Mouse (Mus musculus): ENCODE data around the gene Slc25a51.

Gene Slc25a51

DNA sequence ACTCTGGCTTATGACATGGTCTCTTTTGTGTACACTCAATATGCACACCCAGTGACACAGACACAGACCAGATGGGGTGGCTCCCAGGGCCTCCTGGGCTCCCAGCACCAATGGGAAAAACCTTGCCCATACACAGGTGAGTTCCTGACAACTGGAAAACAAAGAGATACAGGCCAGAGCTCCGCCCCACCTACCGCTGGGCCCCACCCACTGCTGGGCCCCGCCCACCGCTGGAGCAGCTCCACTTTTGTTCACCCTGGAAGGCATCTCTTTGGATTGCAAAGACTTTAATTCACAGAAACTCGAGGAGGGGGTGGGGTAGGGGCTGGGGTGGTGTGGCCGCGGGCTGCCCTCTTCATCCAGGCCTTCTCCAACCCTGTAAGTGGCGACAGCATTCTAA is 14.8 kb upstream of the Slc25a51 start:
- no peak for DNase-seq (ENCODE audit: low spot score in 2 of 2)

DNA sequence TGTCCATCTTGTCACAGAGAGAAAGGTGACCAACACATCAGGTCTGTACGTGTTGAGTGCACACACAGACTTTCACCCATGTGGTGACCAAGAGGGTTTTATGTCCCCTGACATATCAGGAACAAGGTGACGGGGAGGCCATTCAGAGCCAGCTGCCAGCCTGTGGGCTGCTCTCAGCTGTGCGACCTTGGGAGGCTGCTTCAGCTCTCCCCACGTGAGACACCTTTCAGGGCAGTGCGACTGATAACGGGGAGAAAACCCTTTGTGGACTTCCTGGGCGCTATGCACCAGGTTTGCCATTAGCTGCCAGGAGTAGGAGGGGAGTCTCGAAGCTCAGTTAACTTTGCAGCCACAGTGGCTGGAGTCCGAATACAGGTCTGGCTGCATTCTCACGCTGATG is 14.1 kb upstream of the Slc25a51 start:
- DNase-seq (ENCODE audit: low spot score in 2 of 2), result no peak

DNA sequence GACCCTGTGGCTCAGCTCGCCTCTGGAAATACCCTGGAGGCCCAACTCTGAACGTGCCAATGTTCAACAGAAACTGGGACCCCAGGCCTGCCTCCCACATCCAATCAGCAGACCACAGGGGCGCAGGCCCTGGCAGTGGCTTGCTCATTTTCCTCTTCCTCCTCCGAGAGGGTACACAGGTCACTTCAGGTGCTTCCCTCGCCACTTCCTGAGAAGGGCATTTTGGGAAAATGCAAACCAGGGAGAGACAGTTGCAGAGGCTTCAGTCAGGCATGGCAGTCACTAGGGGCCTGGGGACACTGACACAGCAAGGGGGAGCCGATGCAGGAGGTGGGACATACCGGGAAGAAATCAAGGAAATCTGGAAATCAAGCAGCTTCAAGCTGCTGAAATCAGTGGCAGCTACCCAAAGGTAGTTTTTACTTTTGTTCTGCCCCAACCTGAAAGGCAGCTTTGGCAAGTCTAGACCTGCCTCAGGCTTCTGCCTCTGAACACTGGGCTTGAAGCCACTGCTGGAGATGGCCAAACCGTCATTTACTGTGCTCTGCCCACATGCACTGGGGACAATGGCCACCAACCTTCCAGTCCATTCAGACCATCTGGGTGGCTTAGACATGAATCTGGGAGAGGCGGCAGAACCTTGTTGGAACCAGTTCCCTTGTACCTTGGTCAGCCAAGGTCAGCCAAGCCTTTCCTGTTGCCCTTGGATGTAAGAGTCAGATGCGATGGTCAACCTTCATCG is 13.1 kb upstream of the Slc25a51 start:
- no peak for DNase-seq (ENCODE audit: low spot score in 2 of 2)

DNA sequence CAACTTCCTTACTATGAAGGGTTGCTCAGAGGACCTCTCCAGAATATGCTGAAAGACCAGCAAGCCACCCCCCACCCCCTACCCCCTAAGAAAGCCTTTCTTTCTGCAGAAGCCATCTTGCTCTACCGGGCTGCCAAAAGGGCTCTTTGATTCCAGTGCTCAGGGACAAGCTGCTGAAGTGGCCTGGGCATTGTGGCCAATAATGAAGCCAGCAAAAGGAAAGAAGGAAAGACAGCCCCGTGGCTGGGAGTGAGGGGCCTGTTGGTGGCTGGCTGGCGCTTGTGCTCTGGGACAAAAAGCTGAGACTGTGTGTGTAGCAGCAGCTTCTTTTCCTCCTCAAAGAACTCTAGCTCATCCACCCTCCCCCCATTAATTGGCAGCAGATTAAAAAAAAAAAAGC is 12.2 kb upstream of the Slc25a51 start:
- DNase-seq (ENCODE audit: low spot score in 2 of 2), result no peak

DNA sequence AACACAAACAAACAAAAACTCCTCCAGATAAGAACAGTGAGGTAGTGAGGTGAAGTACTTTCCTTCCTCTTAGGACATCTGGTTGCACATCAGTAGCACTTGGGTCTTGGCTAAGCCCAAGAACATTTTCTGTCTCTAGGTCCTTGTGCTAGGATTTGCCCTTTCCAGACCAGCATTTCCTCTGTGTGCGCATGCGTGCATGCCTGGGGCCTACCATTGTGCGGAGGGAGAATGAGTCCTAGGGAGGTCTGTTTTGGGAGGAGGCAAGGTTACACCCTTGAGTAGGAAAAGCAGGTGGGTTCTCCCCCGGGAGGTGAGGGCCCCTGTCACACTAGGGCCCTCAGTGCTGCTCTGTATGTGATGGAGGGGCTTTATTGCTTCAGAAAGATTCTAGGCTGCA is 10.5 kb upstream of the Slc25a51 start:
- no peak for DNase-seq (ENCODE audit: low spot score in 2 of 2)

DNA sequence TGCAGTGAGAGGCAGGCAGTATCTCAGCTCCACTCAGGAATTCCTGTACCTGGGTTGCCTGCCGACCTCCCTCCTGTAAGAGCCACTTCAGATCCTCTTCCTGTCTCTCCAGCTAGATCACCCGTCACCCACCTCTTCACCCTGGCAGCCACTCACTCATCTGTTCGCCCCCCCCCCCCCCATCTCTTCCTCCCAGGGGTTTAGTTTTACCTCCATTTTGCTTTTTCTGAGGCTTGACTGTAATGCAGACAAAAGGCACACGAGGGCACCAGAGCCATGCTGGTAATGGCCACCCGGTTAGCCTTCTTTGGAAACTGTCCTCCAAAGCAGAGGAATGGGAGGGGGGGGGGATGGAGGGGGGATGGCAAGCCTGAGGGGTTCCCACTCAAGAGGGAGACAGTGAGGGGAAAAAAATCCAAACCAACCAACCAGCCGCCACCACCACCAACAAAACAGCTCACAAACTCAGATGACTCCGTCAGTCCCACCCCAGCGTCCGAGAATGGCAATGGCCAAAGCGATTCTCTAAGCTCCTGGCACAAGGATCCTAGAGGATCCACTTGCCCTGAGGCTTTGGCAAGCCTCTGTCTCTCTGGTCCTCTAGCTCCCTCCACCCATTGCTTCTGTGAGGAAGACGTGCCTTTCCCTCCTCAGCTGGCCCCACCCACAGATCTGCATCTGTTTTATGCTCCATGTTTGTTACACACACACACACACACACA is 9.8 kb upstream of the Slc25a51 start:
- peak; percentile 29 to 72 for DNase-seq (ENCODE audit: low spot score in 2 of 2)

DNA sequence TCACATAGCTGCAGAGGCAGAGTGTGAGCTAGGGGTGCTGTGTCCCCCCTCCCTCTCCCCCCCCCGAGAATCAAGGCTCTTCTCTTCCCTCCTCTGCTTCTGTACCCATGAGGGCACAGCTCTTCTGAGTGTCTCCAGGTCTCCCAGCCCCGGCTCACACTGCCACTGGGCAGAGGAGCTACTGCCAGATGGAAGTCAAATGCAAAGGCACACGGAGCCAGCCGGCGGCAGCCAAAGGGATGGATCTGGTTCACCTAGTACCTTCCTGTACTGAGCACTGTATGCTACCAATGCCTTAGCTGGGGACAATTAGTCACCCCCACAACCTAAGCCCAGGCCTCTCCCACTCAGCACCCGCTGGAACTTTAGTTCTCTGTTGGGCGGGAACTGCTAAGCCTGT is 7.7 kb upstream of the Slc25a51 start:
- DNase-seq (ENCODE audit: low spot score in 2 of 2), result no peak

DNA sequence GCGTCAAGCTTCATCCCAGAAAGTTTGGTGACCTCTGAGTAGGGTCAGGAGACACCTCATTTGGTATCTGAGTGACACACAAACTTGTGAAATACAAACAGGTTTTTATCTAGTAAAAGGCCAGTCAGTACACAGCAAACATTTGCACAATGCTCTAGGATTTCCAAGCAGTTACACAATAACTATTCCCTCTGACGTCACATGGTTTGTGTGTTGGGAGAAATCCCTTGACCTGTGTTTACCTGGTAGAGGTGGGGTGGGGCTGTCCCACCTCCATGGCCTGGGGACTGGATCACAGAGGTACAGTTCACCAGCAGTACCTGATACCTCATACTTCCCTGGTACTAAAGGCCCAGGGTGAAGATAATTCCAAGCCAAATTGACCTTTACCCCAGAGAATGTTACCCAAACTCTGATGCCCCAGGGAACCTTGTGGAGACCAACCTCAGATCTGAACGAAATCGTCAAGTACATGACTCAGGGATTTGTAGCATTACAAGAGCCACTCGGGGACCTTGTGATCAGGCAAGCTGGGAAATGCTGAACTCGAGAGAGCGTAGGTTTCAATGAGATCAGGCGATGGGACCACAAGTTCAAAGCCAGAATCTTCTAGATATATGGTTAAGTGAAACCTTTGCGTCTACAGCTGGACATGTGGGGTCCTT is 5.2 kb upstream of the Slc25a51 start:
- no peak for DNase-seq (ENCODE audit: low spot score in 2 of 2)

DNA sequence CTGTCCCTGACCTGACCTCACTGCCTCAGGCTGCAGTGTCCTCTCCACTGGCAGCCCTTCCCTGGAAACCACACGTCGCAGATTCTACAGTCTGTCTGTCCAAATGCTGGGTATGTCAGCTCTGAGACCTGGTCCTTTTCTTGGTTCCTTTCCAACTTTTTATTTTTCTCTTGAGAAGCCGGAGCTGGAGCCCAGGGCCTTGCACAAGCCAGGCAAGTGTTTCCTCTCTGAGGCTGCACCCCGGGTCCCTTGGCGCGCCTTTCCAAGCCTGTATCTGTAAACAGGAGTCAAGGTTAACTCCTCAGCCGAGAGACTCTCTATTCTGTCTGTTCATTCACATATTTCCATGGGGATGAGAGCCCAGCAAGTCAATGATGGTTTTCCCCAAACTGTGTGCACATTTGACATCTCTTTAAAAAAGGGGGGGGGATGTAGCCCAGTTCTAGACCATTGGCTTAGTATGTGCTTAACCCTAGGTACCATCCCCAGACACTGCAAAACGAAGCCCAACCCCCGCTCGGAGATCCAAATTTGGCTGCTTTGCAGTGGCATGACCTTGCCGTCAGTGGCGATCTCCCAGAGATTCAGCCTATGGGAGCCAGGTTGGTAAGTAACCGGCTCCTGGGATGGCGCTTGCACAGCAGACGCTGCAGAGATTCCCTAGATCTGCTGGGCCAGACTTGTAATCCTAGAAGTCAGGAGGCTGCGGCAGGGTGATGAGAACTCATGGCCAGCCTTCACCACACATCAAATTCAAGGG is 4.0 kb upstream of the Slc25a51 start:
- no peak for DNase-seq (ENCODE audit: low spot score in 2 of 2)

DNA sequence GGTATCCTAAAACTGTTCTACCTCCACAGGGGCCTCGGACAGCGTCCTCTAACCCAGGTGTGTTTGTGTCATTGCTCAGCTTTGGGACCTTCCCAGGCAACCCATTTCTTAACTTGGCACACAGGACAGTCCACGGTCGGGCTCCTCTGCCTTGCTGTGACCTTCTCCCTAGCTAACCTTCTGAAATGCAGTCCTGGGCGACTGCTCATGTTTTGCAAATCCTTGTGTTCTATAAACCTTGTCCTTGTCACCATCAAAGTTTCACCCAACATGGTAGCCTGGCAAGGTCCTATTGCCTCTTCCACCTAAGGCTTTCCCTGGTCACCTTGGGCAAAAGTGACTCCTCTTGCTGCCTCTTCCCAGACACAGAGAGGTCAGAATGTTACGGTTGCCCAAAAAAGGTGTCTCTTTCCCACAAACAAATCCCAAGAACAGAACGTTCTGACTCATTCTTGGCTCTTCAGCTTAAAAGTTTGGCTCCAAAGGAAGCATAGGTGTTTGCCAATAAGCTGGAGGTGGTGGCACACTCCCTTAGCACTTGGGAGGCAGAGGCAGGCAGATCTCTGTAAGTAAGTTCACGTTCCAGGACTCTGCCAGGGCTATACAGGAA is 2.7 kb upstream of the Slc25a51 start:
- no peak for DNase-seq (ENCODE audit: low spot score in 2 of 2)

DNA sequence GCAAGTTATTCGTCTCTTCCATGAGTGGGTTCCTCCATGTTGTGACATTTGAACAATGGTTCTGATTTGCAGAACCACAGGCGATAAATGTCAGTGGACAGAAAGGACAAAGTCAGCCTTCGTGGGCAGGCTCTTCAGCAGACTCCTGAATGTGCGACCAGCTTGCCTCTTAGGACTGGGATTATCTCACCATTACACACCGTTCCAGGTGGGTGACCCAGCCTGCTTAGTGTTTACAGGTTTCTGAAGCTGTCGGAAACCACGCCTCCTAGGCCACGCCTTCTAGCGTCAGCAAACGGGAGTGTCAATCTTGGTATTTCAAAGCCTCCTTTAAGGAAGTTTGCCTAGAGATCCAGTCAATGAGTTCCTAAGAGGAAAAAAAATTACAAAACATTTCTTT is 704 bp upstream of the Slc25a51 start:
- DNase-seq (ENCODE audit: low spot score in 2 of 2), result peak; percentile 84 to 93

DNA sequence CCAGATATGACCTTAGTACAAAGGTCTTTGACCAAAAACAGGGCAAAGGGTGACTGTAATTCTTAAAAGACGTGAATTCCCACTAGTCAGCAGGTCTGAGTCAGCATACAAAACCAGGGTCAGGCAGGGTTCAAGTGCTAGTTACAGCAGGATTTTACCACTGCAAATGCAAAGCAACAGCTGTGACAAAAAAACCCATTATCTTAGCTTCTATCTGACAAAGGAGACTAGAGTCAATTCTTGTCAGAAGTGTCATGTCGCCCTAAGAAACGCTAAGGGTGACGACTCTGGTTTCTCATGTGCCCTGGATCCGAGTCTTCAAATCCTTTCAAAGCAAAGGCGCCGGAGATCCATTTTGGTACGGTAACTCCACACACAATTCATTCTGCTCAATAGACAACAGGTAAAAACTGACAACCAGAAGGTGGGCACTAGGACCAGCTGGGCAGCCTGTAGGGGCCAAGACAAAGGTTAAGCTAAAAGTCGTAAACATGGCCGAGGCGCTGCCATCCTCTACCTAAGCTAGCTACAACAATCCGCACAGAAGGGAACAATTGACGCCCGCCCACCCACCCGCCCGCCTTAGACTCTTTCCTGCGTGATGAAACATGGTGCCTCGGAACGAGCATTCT is 747 bp downstream of the Slc25a51 start:
- DNase-seq (ENCODE audit: low spot score in 2 of 2), result peak; percentile 48 to 58

DNA sequence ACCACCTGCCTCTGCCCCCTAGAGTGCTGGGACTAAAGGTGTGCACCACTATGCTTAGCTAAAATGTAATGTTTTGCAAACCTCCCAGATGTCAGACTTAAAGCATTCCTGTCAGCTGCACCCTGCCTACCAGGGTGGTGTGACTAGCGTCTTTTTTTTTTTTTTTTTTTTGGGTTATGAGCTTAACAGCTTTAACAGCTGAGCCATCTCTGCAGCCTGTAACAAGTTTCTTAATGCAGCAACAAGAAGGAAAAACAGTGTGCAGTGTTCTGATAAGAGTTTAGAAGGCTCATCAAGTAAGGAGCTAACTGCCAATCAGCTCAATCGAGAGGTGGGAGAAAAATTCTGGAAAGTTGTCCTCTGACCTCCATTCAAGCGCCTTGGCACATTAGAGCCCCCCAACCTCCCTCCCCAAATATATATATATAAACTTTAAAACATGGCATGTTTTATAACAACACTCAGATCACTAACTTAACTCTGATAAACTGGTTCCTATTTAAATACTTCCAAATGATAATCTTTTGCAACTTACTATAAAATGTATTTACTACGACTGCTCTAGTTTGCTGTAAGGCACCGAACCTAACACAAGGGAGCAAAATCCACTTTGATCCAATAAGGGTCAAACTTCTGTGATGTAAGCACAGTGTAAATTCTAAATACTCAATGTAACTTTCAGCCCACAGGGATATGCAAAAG is 1.4 kb downstream of the Slc25a51 start:
- peak in 1 of 2 experiments; percentile 42 for DNase-seq (ENCODE audit: low spot score in 2 of 2)

DNA sequence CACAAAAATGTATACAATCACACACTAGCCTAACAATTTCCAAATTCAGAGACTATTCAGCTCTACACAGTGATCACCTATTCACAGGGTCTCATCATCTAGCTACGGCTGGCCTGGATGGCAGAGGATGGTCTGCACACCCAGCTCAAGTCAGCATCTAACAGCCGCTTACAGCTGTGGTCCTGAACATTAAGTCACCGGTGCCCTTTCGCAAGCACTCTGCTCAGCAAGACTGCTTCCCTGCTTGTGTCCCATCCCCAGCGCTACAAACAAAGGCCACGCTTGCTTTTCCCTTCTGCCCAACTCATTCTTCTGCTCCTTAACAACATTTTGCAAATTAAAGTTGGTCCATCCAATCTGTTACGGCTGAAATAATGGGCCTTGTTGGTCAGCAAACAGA is 2.2 kb downstream of the Slc25a51 start:
- no peak for DNase-seq (ENCODE audit: low spot score in 2 of 2)

DNA sequence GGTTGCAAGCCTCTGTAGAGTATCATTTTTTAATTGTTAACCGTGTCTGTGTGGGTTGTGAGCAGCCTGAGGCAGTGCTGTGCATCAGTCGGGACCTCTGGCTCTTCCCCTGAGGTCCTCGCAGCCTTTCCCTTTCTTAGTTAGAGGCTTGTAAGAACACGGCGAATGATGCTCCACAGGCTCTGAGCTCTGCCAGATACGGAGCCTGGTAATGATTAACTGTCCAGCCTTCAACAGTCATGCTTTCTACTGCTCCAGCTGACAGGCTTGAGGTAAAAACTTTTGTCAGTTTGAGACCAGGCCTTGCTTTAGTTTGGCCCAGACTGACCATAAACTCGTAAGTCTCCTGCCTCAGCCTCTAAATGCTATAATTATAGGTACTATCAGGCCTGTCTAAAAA is 3.3 kb downstream of the Slc25a51 start:
- DNase-seq (ENCODE audit: low spot score in 2 of 2), result no peak

DNA sequence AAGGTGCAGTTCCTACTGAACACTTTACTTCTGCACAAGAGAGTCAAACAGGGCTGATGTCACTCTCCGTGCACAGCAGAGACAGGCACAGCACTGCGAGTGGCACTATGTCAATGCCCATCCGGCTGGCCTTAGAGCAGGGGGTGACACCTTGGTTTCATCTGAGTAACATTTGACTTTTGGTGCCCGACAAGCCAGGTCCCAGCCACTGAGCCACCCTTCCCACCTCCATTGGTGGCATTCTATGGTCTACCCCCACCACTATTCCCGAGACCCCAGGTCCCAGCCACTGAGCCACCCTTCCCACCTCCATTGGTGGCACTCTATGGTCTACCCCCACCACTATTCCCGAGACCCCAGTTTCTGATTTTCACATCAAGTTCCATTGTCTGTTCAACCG is 4.5 kb downstream of the Slc25a51 start:
- peak in 1 of 2 experiments; percentile 44 for DNase-seq (ENCODE audit: low spot score in 2 of 2)

DNA sequence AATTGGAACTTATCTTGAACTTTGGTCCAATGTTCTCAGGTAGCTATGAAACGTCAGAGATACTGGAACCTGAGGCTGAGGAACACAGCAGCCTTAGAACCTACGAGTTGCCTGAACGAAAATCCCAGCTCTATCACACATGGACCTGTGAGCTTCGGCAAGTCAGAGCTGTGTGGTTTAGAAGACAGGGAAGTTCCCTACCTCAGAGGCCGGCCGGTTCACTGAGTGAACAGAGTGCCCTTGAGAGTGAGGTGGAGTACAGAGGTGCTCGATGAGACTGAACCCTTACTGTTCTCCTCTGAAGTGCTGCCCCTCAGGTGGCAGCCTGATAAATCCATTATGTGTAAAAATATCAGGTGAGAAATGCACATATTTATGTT is 5.1 kb downstream of the Slc25a51 start:
- DNase-seq (ENCODE audit: low spot score in 2 of 2), result peak; percentile 45 to 57

DNA sequence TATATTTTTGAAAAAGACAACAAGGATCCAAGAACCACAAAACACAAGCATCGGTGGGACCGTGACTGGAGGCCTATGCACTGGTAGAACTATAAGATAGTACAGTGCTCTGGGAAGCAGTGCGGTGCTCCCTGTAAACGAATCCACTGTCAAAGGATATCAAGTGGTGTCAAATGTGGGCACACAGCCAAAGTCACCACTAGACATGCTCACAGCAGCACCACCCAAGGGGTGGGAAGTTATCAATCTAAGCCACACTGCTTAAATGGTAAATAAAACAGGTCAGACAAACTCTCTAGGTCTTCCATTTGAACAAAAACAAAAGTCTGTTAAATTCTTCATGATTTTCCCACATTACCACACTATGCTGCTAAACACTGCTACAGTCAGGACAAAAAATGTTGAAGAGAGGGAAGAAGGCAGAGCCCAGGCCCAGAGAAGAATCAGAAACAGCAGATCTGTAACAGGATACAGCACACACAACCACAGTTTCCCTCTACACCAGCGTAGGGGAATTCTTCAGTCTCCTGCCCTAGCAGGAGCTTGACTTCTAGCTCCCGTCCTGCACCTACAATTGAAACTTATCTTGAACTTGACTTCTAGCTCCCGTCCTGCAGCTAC is 5.6 kb downstream of the Slc25a51 start:
- peak; percentile 74 to 88 for DNase-seq (ENCODE audit: low spot score in 2 of 2)

DNA sequence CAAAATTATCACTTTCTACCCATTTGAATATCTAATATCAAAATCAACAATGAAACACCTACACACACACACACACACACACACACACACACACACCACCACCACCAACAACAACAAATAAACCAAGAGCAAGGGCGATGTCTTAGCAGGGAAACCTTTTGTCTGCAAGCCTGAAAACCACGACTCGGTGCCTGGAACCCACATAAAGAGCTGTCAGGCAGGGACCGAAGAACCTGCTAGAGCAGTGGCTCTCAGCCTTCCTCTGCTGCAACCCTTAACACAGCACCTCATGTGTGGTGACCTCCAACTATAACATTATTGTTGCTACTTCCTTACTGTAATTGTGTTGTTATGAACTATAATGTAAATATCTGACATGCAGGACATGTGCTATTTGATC is 6.3 kb downstream of the Slc25a51 start:
- DNase-seq (ENCODE audit: low spot score in 2 of 2), result no peak

Measured in spleen, postnatal 10 days (tissue).